Mouse (Mus musculus) midbrain, embryonic 16.5 days (tissue): ENCODE data around the gene Smad3. TPM values are rescaled to one million over a fixed set of nuclear protein-coding genes. Genes with fewer than 3 reads are reported as not detected.

ENCODE experiments used
- ATAC-seq: fragments of 200-750 bp; cut with Nextera tagmentation; 2 replicates; pipeline ENCODE4 v1.8.0; 2017; ENCODE audit warnings: moderate TSS enrichment
- H3K27ac ChIP-seq: fragments of 300-500 bp; sonication (generic); 2 replicates; pipeline ENCODE4 v1.5.1; 2014; ENCODE audit warnings: mild to moderate bottlenecking, low read length, mixed read lengths
- H3K27me3 ChIP-seq: fragments of 300-500 bp; sonication (generic); 2 replicates; pipeline ENCODE4 v1.6.1; 2014; ENCODE audit warnings: low read depth, low read length, mixed read lengths; ENCODE audit not compliant: control insufficient read depth, insufficient read depth
- H3K36me3 ChIP-seq: fragments of 300-500 bp; sonication (generic); 2 replicates; pipeline ENCODE4 v1.6.1; 2014; ENCODE audit warnings: mild to moderate bottlenecking, low read length, moderate library complexity, mixed read lengths; ENCODE audit not compliant: control insufficient read depth, insufficient read depth
- H3K4me1 ChIP-seq: fragments of 300-500 bp; sonication (generic); 2 replicates; pipeline ENCODE4 v1.6.1; 2014; ENCODE audit warnings: mild to moderate bottlenecking, low read length, mixed read lengths; ENCODE audit not compliant: control insufficient read depth, insufficient read depth
- H3K4me2 ChIP-seq: fragments of 300-500 bp; sonication (generic); 2 replicates; pipeline ENCODE4 v1.6.1; 2014; ENCODE audit warnings: mild to moderate bottlenecking, low read length, mixed read lengths
- H3K4me3 ChIP-seq: fragments of 300-500 bp; sonication (generic); 2 replicates; pipeline ENCODE4 v1.5.1; 2014; ENCODE audit warnings: low read depth, mild to moderate bottlenecking, low read length, moderate library complexity, mixed read lengths
- H3K9ac ChIP-seq: fragments of 300-500 bp; sonication (generic); 2 replicates; pipeline ENCODE4 v1.6.1; 2014; ENCODE audit warnings: low read depth, low read length, mixed read lengths
- H3K9me3 ChIP-seq: fragments of 300-500 bp; sonication (generic); replicated peaks from 2 replicates; pipeline ENCODE4 v1.6.1; 2014; ENCODE audit warnings: mild to moderate bottlenecking, low read length, mixed read lengths; ENCODE audit not compliant: control insufficient read depth, poor library complexity, severe bottlenecking
- WGBS: fragments of 180-500 bp; shearing (Covaris S2); extraction: QIAGEN DNeasy Blood & Tissue Kit; methylation state at CpG from one replicate; pipeline ENCODE4 v1.1.7; 2014; 5-methylcytosine and 5-hydroxymethylcytosine counted together
- polyA plus RNA-seq: library from polyadenylated mRNA; unstranded; fragments of >200 nt; fragmentation: Nextera tagmentation; extraction: Ambion mirVana; gene quantifications from 2 replicates; pipeline ENCODE4 v1.2.1, GENCODE M21; 2015

Gene Smad3
- polyA plus RNA-seq, 1 experiment from 2014 or later, result 5.7 TPM

GRCm38 (mm10) chr9:63721573-63722275, 36.1 kb downstream of the Smad3 start:
- Histone ChIP-seq H3K9ac (no peak overlapping the region), H3K4me1 (peaks cover 1% of the 10 kb centered on the region; the same call in 1 of the 2 replicates), H3K4me3 (no peak overlapping the region), H3K9me3 (no peaks in the 10 kb centered on the region), H3K27me3 (no peaks in the 10 kb centered on the region), H3K36me3 (no peaks in the 10 kb centered on the region), H3K4me2 (no peak overlapping the region), H3K27ac (no peak overlapping the region)
- 95% methylated on average over 9 of the region's 9 CpGs for WGBS
- no peak for ATAC-seq

DNA sequence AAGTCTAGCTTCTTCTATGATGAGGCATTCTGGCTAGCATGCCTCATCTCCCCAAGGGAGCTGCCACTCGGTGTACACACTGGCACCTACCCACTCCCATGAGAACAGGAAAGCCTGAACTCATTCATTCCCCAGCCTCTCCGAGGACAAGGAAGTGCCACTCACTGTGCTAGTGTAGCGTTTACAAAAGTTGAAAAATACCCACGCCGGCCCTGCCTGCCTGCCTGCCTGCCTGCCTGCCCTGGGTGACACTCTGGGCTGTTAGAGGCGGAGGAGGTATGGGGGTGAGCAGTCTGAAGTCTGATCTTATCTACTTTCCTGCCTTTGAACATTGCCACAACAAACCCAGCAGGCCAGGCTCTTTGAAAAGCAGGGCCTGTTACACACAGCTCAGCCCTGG, 37.1 kb downstream of the Smad3 start:
- Histone ChIP-seq H3K9me3 (no peaks in the 10 kb centered on the region), H3K4me2 (no peak overlapping the region), H3K4me1 (peaks cover 6% of the 10 kb centered on the region), H3K36me3 (no peaks in the 10 kb centered on the region), H3K9ac (no peak overlapping the region), H3K4me3 (no peak overlapping the region), H3K27ac (no peak overlapping the region), H3K27me3 (no peaks in the 10 kb centered on the region)
- no peak for ATAC-seq
- 67% methylated on average over 6 of the region's 6 CpGs for WGBS

DNA sequence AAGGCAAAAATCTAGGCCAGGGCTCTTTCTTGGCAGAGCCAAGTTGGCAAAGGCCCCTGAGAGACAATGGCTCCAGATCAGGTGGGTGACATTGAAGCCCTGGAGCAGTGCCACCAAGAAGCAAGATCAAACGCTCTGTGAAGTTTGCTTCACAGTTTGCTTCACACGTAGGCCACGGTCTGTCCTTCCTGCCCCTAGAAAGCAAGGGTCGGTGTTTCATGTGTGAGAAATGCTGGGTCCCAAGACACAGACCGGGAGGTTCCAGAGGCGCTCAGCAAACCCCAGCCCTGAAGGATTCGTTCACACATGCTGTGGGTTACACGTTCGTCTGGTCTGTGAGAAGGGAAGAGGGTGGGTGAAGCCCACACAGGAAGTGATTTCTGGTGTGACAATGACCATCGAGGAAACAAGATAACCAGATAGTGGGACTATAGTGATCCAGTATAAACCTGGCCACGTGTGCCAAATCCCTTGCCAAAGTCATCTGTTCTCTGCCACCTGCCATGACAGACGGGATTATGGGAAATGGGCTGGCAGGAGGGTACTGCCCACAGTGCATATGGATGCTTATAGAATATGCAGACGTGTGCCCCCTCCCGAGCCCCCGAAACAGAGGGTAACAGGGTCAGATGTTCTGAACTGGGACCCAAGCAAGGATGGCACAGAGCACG, 37.9 kb downstream of the Smad3 start:
- WGBS, result 85% methylated on average over 16 of the region's 16 CpGs
- Histone ChIP-seq H3K4me2 (no peak overlapping the region), H3K9me3 (no peaks in the 10 kb centered on the region), H3K9ac (no peak overlapping the region), H3K4me3 (no peak overlapping the region), H3K36me3 (no peaks in the 10 kb centered on the region), H3K27me3 (no peaks in the 10 kb centered on the region), H3K27ac (no peak overlapping the region), H3K4me1 (peaks cover 6% of the 10 kb centered on the region)
- no peak for ATAC-seq

DNA sequence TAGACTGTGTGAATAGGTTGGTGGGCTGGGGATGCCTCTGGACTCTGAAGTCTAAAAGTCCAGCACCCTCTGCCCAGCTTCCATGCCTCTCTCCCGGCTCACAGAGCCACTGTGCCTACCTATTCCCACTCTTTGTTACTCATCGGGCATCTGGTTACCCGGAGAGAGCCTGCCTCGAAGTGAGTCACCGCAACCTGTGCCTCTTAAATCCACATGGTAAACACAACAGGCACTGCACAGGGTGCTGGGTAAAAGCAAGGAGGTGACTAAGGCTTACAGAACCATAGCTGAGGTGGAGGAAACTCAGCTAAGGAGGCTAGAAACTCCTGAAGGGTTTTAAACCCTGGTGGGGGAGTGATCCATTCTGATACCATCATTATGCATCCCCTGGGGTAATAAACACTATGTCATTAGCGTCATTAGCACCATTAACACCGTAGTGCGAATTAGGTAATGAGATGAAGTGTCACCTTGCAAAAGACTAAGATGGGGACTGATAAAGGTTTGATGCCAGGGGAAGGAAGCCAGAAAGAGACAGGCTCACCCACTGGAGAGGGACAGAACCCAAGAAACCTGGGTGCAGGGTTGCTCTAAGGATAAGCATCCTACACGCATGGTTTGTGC, 38.9 kb downstream of the Smad3 start:
- no peak overlapping the region for H3K4me2 ChIP-seq
- WGBS, result 92% methylated on average over 9 of the region's 9 CpGs
- no peaks in the 10 kb centered on the region for H3K27me3 ChIP-seq
- H3K27ac ChIP-seq, result no peak overlapping the region
- no peaks in the 10 kb centered on the region for H3K36me3 ChIP-seq
- ATAC-seq, result no peak
- H3K9me3 ChIP-seq, result no peaks in the 10 kb centered on the region
- no peak overlapping the region for H3K4me3 ChIP-seq
- no peak overlapping the region for H3K9ac ChIP-seq
- H3K4me1 ChIP-seq, result peaks cover 6% of the 10 kb centered on the region

- H3K9ac ChIP-seq, result no peak overlapping the region
- H3K36me3 ChIP-seq, result no peaks in the 10 kb centered on the region
- H3K27me3 ChIP-seq, result no peaks in the 10 kb centered on the region
- H3K9me3 ChIP-seq, result no peaks in the 10 kb centered on the region
- H3K4me2 ChIP-seq, result no peak overlapping the region
- 94% methylated on average over 4 of the region's 4 CpGs for WGBS
- ATAC-seq, result no peak
- no peak overlapping the region for H3K27ac ChIP-seq
- H3K4me1 ChIP-seq, result peaks cover 6% of the 10 kb centered on the region
- H3K4me3 ChIP-seq, result no peak overlapping the region
These were observed 39.6 kb downstream of the Smad3 start for GRCm38 (mm10) chr9:63718170-63718569.

GRCm38 (mm10) chr9:63717474-63718005, 40.3 kb downstream of the Smad3 start:
- H3K36me3 ChIP-seq, result no peaks in the 10 kb centered on the region
- H3K27me3 ChIP-seq, result no peaks in the 10 kb centered on the region
- H3K4me1 ChIP-seq, result peaks cover 6% of the 10 kb centered on the region
- H3K4me3 ChIP-seq, result no peak overlapping the region
- H3K27ac ChIP-seq, result no peak overlapping the region
- no peak overlapping the region for H3K9ac ChIP-seq
- WGBS, result 90% methylated on average over 3 of the region's 3 CpGs
- ATAC-seq, result no peak
- H3K4me2 ChIP-seq, result no peak overlapping the region
- no peaks in the 10 kb centered on the region for H3K9me3 ChIP-seq

DNA sequence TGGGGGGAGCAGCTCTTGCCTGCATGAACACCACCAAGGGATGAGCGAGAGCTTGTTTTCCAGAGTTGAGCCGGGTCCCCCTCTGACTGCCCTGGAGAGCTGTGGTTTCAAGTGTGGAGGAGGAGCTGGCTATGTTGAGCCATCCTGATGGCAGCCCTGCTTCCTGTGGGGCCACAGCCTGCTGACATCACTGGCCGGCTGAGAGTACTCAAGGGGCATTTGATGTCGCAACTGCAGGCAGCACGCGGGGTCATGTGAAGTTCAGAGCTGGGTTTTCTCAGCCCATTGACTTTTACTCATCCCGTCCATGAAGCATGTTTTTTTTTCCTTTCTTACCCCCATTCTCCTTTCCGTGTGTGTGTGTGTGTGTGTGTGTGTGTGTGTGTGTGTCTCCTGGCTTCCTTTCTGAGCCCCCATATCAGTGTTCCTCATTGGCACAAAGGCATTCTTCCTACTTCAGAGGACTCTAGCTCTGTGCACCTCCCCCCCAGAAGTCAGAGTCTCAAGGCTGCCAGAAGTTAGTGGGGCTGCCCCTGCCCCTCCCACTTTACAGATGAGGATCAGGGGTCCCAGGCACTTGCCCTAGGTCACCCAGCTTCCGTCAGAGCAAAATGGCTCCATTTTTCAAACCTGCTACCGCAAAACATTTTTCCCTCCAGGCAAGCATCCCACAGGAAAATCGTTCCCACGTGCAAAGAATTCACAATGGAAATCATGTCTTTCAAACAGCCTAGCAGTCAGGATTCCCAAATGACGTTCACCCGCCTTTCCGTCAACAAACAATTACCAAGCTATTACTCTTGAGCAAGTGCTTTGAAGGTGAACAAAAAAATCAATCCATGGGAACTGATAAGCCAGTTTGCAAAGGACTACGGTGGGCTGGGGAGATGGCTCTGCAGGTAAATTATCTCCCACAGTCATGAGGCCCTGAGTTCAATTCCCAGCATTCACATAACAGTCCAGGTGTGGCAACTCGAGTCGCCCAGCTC, 41.4 kb downstream of the Smad3 start:
- Histone ChIP-seq H3K4me1 (peaks cover 6% of the 10 kb centered on the region), H3K27ac (no peak overlapping the region), H3K9ac (no peak overlapping the region), H3K36me3 (no peaks in the 10 kb centered on the region), H3K9me3 (no peaks in the 10 kb centered on the region), H3K4me3 (no peak overlapping the region), H3K27me3 (no peaks in the 10 kb centered on the region), H3K4me2 (no peak overlapping the region)
- 0 out of 2 replicates have a peak, but pooled peaks have one; percentile 25 for ATAC-seq
- WGBS, result 47% methylated on average over 18 of the region's 18 CpGs

DNA sequence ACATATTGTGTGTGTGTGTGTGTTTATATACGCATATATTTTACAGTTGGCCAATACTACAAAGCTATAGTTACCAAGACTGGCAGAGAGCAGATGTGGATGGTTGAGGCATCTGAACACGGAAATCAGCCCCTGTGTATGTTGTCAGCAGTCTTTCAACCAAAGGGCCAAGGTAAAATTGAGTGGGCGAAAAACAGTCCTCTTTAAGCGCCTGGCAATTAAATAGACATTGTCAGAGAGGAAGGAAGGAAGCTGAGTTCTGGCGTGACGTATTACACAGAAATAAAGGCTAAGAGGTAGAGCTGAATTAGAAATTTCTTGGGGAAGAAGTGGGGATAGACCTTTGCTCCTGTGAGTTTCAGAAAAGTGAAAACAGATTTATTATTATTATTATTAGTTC, 43.2 kb downstream of the Smad3 start:
- H3K27me3 ChIP-seq, result no peaks in the 10 kb centered on the region
- H3K4me2 ChIP-seq, result no peak overlapping the region
- H3K4me3 ChIP-seq, result no peak overlapping the region
- no peaks in the 10 kb centered on the region for H3K9me3 ChIP-seq
- no peak overlapping the region for H3K9ac ChIP-seq
- H3K4me1 ChIP-seq, result peaks cover 6% of the 10 kb centered on the region
- no peaks in the 10 kb centered on the region for H3K36me3 ChIP-seq
- 82% methylated on average over 6 of the region's 6 CpGs for WGBS
- no peak for ATAC-seq
- H3K27ac ChIP-seq, result no peak overlapping the region
